Mouse (Mus musculus) CH12.LX (cell line): ENCODE results near the gene Xlr3c. TPM values are rescaled to one million over a fixed set of nuclear protein-coding genes. Genes with fewer than 3 reads are reported as not detected.
"Not testable (repeated sequence)": the region's sequence is repeated elsewhere in the genome, so short reads cannot be mapped to it uniquely, and the experiment has no call there.

Source experiments
- DNase-seq: peaks from one replicate; pipeline ENCODE4 v3.0.0-alpha.2; 2013; ENCODE audit errors: extremely low read depth
- H3K27ac ChIP-seq: 2 replicates; pipeline ENCODE4 v1.5.1; 2012; ENCODE audit warnings: low read depth, mild to moderate bottlenecking, control low read depth, moderate library complexity; ENCODE audit not compliant: insufficient read depth
- H3K27me3 ChIP-seq: replicated peaks from 2 replicates; pipeline ENCODE3; 2012; ENCODE audit warnings: inconsistent platforms
- H3K36me3 ChIP-seq, 2 experiments: replicated peaks in 1 of 2; 2 replicates each; pipeline versions ENCODE3 to v1.6.1; 2012; ENCODE audit warnings: inconsistent platforms in 1 of 2, low read length in 1 of 2, mild to moderate bottlenecking in 1 of 2, mixed read lengths in 1 of 2, moderate library complexity in 1 of 2; ENCODE audit not compliant: control insufficient read depth in 1 of 2, insufficient read depth in 1 of 2
- H3K4me1 ChIP-seq, 2 experiments: 2 replicates each; pipeline ENCODE4 v1.6.1; 2012; ENCODE audit warnings: inconsistent platforms in 1 of 2, moderate library complexity in 1 of 2; ENCODE audit not compliant: insufficient read depth in 2 of 2, control insufficient read depth in 1 of 2
- H3K4me2 ChIP-seq: 2 replicates; pipeline ENCODE4 v1.6.1; 2012; ENCODE audit warnings: low read depth, mild to moderate bottlenecking, control low read depth; ENCODE audit not compliant: poor library complexity, insufficient read depth, severe bottlenecking
- H3K4me3 ChIP-seq, 3 experiments: fragments of 150-350 bp in 1 of 3; sonication (generic) in 1 of 3; replicated peaks in 1 of 3; 2 replicates each; pipeline versions ENCODE3 to v1.5.1; 2011 to 2012; ENCODE audit warnings: low read depth in 2 of 3, low read length in 2 of 3, mild to moderate bottlenecking in 2 of 3, moderate library complexity in 2 of 3, control low read depth in 1 of 3, improper control_type of control experiment in 1 of 3, inconsistent platforms in 1 of 3, mixed read lengths in 1 of 3; ENCODE audit not compliant: poor library complexity in 1 of 3
- H3K79me2 ChIP-seq: replicated peaks from 2 replicates; pipeline ENCODE4 v1.6.1; 2012; ENCODE audit warnings: mild to moderate bottlenecking, moderate library complexity; ENCODE audit not compliant: control insufficient read depth, poor library complexity, insufficient read depth, severe bottlenecking; ENCODE audit errors: extremely low read depth
- H3K9ac ChIP-seq: 2 replicates; pipeline ENCODE4 v1.6.1; 2012; ENCODE audit warnings: low read depth, mild to moderate bottlenecking, control low read depth, moderate library complexity; ENCODE audit not compliant: insufficient read depth
- H3K9me3 ChIP-seq: replicated peaks from 2 replicates; pipeline ENCODE3; 2012; ENCODE audit warnings: low read length, inconsistent platforms, mixed read lengths
- CHD2 ChIP-seq: IDR thresholded peaks from 2 replicates; pipeline ENCODE4 v1.6.1; 2011; ENCODE audit warnings: low read length, improper control_type of control experiment
- CTCF ChIP-seq, 2 experiments: IDR thresholded peaks in 1 of 2; conservative IDR thresholded peaks in 1 of 2; 2 replicates each; pipeline ENCODE4 v1.5.1; 2011 to 2012; ENCODE audit warnings: low read depth in 2 of 2, low read length in 2 of 2, improper control_type of control experiment in 1 of 2, inconsistent platforms in 1 of 2, mild to moderate bottlenecking in 1 of 2, moderate library complexity in 1 of 2
- ETS1 ChIP-seq: conservative IDR thresholded peaks from 2 replicates; pipeline ENCODE4 v1.6.1; 2012; ENCODE audit warnings: low read depth, mild to moderate bottlenecking, inconsistent platforms, low read length, improper control_type of control experiment, moderate library complexity
- IRF4 ChIP-seq: IDR thresholded peaks from 2 replicates; pipeline ENCODE4 v1.6.1; 2014; ENCODE audit warnings: low read depth, mild to moderate bottlenecking, inconsistent platforms, low read length, improper control_type of control experiment
- KAT2A ChIP-seq: IDR thresholded peaks from 2 replicates; pipeline ENCODE4 v1.6.1; 2012; ENCODE audit warnings: low read length, improper control_type of control experiment, inconsistent platforms; ENCODE audit not compliant: insufficient replicate concordance
- MXI1 ChIP-seq: IDR thresholded peaks from 2 replicates; pipeline ENCODE4 v1.6.1; 2011; ENCODE audit warnings: mild to moderate bottlenecking, low read depth, low read length, improper control_type of control experiment
- NELFE ChIP-seq: IDR thresholded peaks from 2 replicates; pipeline ENCODE4 v1.6.1; 2011; ENCODE audit warnings: low read depth, low read length, improper control_type of control experiment
- NRF1 ChIP-seq: IDR thresholded peaks from 2 replicates; pipeline ENCODE4 v1.6.1; 2014; ENCODE audit warnings: low read depth, mild to moderate bottlenecking, inconsistent platforms, low read length, improper control_type of control experiment, moderate library complexity
- PAX5 ChIP-seq: IDR thresholded peaks from 2 replicates; pipeline ENCODE4 v1.6.1; 2012; ENCODE audit warnings: low read length, inconsistent platforms, mixed read lengths
- POLR2A ChIP-seq: IDR thresholded peaks from 2 replicates; pipeline ENCODE4 v1.6.1; 2011; ENCODE audit warnings: low read depth, mild to moderate bottlenecking, improper control_type of control experiment, low read length
- SMC3 ChIP-seq: IDR thresholded peaks from 2 replicates; pipeline ENCODE4 v1.6.1; 2011; ENCODE audit warnings: low read depth, low read length, improper control_type of control experiment
- USF1 ChIP-seq: IDR thresholded peaks from 2 replicates; pipeline ENCODE4 v1.6.1; 2014; ENCODE audit warnings: low read depth, mild to moderate bottlenecking, inconsistent platforms, low read length, improper control_type of control experiment
- ZC3H11A ChIP-seq: IDR thresholded peaks from 2 replicates; pipeline ENCODE4 v1.6.1; 2012; ENCODE audit warnings: low read depth, mild to moderate bottlenecking, inconsistent platforms, low read length, improper control_type of control experiment
- ZNF384 ChIP-seq: IDR thresholded peaks from 2 replicates; pipeline ENCODE4 v1.6.1; 2012; ENCODE audit warnings: low read depth, low read length, improper control_type of control experiment, inconsistent platforms
- dilution Hi-C: fragments of 300-500 bp; cut with MboI; formaldehyde crosslinking; loops from 2 replicates; pipeline ENCODE4 v1.14.3; 2020; ENCODE audit warnings: low sequenced_read_pairs; ENCODE audit not compliant: extremely low pct_unique_long_range_greater_than_20kb, extremely low pct_ligation_motif_present
- in situ Hi-C: fragments of 300-500 bp; cut with MboI; formaldehyde crosslinking; loops from 3 replicates; pipeline ENCODE4 v1.14.3; 2019; ENCODE audit warnings: low sequenced_read_pairs, low pct_ligation_motif_present, low pct_unique_long_range_greater_than_20kb, mixed read lengths
- polyA plus RNA-seq: library from polyadenylated mRNA; unstranded; fragments of >175 nt; gene quantifications from 2 replicates; pipeline ENCODE4 v1.2.1, GENCODE M21; 2012; ENCODE audit warnings: low read depth; ENCODE audit not compliant: insufficient read length
- total RNA-seq, 2 experiments: library from RNA; depleted of rRNA; stranded (reverse); fragments of 300-350 nt in 1 of 2; fragments of >200 nt in 1 of 2; gene quantifications; 2 replicates each; pipeline ENCODE4 v1.2.3; 2012 to 2014

Xlr3c gene
- total and polyA plus RNA-seq, 3 experiments, result 2.3 to 12.7 (median 4.5) TPM

GRCm38 (mm10) chrX:73242821-73243325 is 22.3 kb downstream of the Xlr3c start, which contains the start of gene Xlr4c:
Gene Xlr4c (minus strand): TSS chrX:73243130.
- H3K9me3 ChIP-seq, H3K27ac ChIP-seq, dilution Hi-C loops, H3K27me3 ChIP-seq, H3K36me3 ChIP-seq, DNase-seq, H3K79me2 ChIP-seq: not testable (repeated sequence)
- peak within 1 kb of the TSS; percentile 4; the same call in 1 of the 2 replicates for H3K4me2 ChIP-seq
- peak within 1 kb of the TSS; percentile 33; the same call in 1 of the 2 replicates for H3K9ac ChIP-seq
- TF ChIP-seq NRF1 (peak; percentile 58), POLR2A (peak; percentile 38)
- TF ChIP-seq, all 38 proteins: peak for 2; not testable (repeated sequence) for 36
- in situ Hi-C loops, result loop anchor here (25.0 kb wide), 1 partner anchor 169 kb away; the partner anchor contains the start of gene Zfp92
- H3K4me1 ChIP-seq, result not testable (repeated sequence)
- H3K4me3 ChIP-seq, result peak within 1 kb of the TSS; percentile 38 to 61 (median 40)

GRCm38 (mm10) chrX:73229288-73229687 is 35.9 kb downstream of the Xlr3c start:
- in situ Hi-C loops, result loop anchor here (25.0 kb wide), 1 partner anchor 183 kb away; the partner anchor contains the start of gene Zfp92
- Histone ChIP-seq H3K4me1 (no peaks in the 10 kb centered on the region), H3K27me3 (no peaks in the 10 kb centered on the region), H3K9ac (peak overlapping the region; percentile 68), H3K9me3 (no peaks in the 10 kb centered on the region), H3K4me2 (peak overlapping the region; percentile 87), H3K27ac (no peak overlapping the region), H3K79me2 (no peaks in the 10 kb centered on the region), H3K4me3 (peak overlapping the region; percentile 48 to 87 (median 70)), H3K36me3 (no peaks in the 10 kb centered on the region)
- dilution Hi-C loops, result no loop called here
- no peak for TF ChIP-seq NELFE
- TF ChIP-seq ZNF384, result no peak
- TF ChIP-seq MXI1, result no peak
- no peak for TF ChIP-seq CHD2
- TF ChIP-seq PAX5, result no peak
- no peak for TF ChIP-seq IRF4
- TF ChIP-seq KAT2A, result no peak
- TF ChIP-seq ZC3H11A, result no peak
- no peak for TF ChIP-seq CTCF (conservative IDR thresholded peaks at IDR 0.05 in 1 of 2, IDR thresholded peaks at IDR 0.05 in 1 of 2; ENCODE audit: low read depth in 2 of 2, low read length in 2 of 2)
- TF ChIP-seq USF1, result no peak
- no peak for TF ChIP-seq SMC3
- TF ChIP-seq ETS1, result no peak
- no peak for DNase-seq
